Mouse (Mus musculus) ES-E14 (cell line): ENCODE measurements at regions not wholly inside any gene's neighbourhood (a gene's known extent, or its start where the extent isn't known, plus 50 kb on each side); places are given as distances from the start of the nearest gene placed in this dataset.

Source experiments
- CHD2 ChIP-seq: IDR thresholded peaks from 2 replicates; pipeline ENCODE4 v1.6.1; 2014; ENCODE audit warnings: mild to moderate bottlenecking, low read depth, low read length, inconsistent platforms
- MAFK ChIP-seq: IDR thresholded peaks from 2 replicates; pipeline ENCODE4 v1.6.1; 2014; ENCODE audit warnings: mild to moderate bottlenecking, low read depth, low read length, inconsistent platforms; ENCODE audit not compliant: insufficient read depth
- ZC3H11A ChIP-seq: IDR thresholded peaks from 2 replicates; pipeline ENCODE4 v1.6.1; 2012; ENCODE audit warnings: low read depth, mild to moderate bottlenecking, inconsistent platforms, low read length, borderline replicate concordance

GRCm38 (mm10) chrX:99350233-99350632 lies 120.8 kb downstream of the Pja1 start:
- TF ChIP-seq MAFK (no peak), ZC3H11A (no peak), CHD2 (no peak)
